In genomic region chr2:174428996-174429591, GRCm38 (mm10) we compare ENCODE assay signal across 17 mouse cellular contexts. TPM values are rescaled to one million over a fixed set of nuclear protein-coding genes. Genes with fewer than 3 reads are reported as not detected.
A peak's percentile ranks its signal among the peaks of the same experiment; 100 is the strongest.
DNase-seq lines count a peak whose midpoint lies in the region; ATAC-seq lines count a peak whose summit lies in the region.
"Had no signal": no experiment of that assay in that cellular context is flagged by ENCODE, and none has a peak within 500 bp of the region (broad histone marks: within the 10 kb centered on the region; RNA-seq: fewer than 3 reads in every experiment).

No protein-coding gene starts in this region.

- no peaks in the 10 kb centered on the region for H3K9me3 ChIP-seq in neural tube, embryonic 13.5 days
- H3K9me3 ChIP-seq in forebrain, embryonic 12.5 days = no peaks in the 10 kb centered on the region
- no peaks in the 10 kb centered on the region for H3K9me3 ChIP-seq in hindbrain, embryonic 13.5 days
- H3K9me3 ChIP-seq in neural tube, embryonic 14.5 days (ENCODE audit: control insufficient read depth, low read length) = no peaks in the 10 kb centered on the region
- H3K9me3 ChIP-seq: heart, embryonic 15.5 days; limb, embryonic 13.5 days had no signal

- 0 out of 2 replicates have a peak, but pooled peaks cover 10% of the 10 kb centered on the region for H3K4me1 ChIP-seq in neural tube, embryonic 13.5 days (replicated peaks)
- H3K4me1 ChIP-seq in forebrain, embryonic 12.5 days = peaks cover 7% of the 10 kb centered on the region; the same call in 1 of the 2 replicates
- peaks cover 8% of the 10 kb centered on the region; the same call in 1 of the 2 replicates for H3K4me1 ChIP-seq in hindbrain, embryonic 13.5 days (replicated peaks)
- no peaks in the 10 kb centered on the region for H3K4me1 ChIP-seq in neural tube, embryonic 14.5 days (ENCODE audit: control insufficient read depth, insufficient read depth, low read length)
- H3K4me1 ChIP-seq: heart, embryonic 15.5 days had no signal

- H3K4me2 ChIP-seq in neural tube, embryonic 13.5 days = no peak overlapping the region
- no peak overlapping the region for H3K4me2 ChIP-seq in forebrain, embryonic 12.5 days
- no peak overlapping the region for H3K4me2 ChIP-seq in hindbrain, embryonic 13.5 days
- no peak overlapping the region for H3K4me2 ChIP-seq in neural tube, embryonic 14.5 days (ENCODE audit: low read depth, low read length)
- H3K4me2 ChIP-seq: heart, embryonic 15.5 days; limb, embryonic 13.5 days had no signal

- peak; percentile 62 for ATAC-seq in neural tube, embryonic 13.5 days (ENCODE audit: low read depth)
- ATAC-seq in forebrain, embryonic 12.5 days (ENCODE audit: low FRiP score) = peak; percentile 73
- peak; percentile 63 for ATAC-seq in hindbrain, embryonic 13.5 days (ENCODE audit: low FRiP score)
- ATAC-seq in neural tube, embryonic 14.5 days (ENCODE audit: low read depth) = peak; percentile 63
- no peak for ATAC-seq in megakaryocyte-erythroid progenitor cell, adult 5-6 weeks (replicated peaks; ENCODE audit: low FRiP score, low TSS enrichment, poor library complexity, severe bottlenecking)

- peaks cover 55% of the 10 kb centered on the region for H3K36me3 ChIP-seq in neural tube, embryonic 13.5 days
- peaks cover 52% of the 10 kb centered on the region for H3K36me3 ChIP-seq in forebrain, embryonic 12.5 days (replicated peaks)
- H3K36me3 ChIP-seq in hindbrain, embryonic 13.5 days = peaks cover 69% of the 10 kb centered on the region
- peaks cover 30% of the 10 kb centered on the region for H3K36me3 ChIP-seq in neural tube, embryonic 14.5 days (ENCODE audit: control insufficient read depth, insufficient read depth, low read length)

- peak overlapping the region; percentile 49; the same call in 1 of the 2 replicates for H3K27ac ChIP-seq in neural tube, embryonic 13.5 days (replicated peaks)
- peak overlapping the region; percentile 54; the same call in 1 of the 2 replicates for H3K27ac ChIP-seq in forebrain, embryonic 12.5 days
- peak overlapping the region; percentile 56; the same call in 1 of the 2 replicates for H3K27ac ChIP-seq in hindbrain, embryonic 13.5 days
- H3K27ac ChIP-seq in neural tube, embryonic 14.5 days (ENCODE audit: low read depth, low read length) = 0 out of 2 replicates have a peak overlapping the region, but pooled peaks have one; percentile 12
- H3K27ac ChIP-seq: heart, embryonic 15.5 days; left cerebral cortex, adult 2 months; limb, embryonic 13.5 days had no signal

- H3K9ac ChIP-seq in neural tube, embryonic 13.5 days = no peak overlapping the region
- H3K9ac ChIP-seq in forebrain, embryonic 12.5 days = no peak overlapping the region
- H3K9ac ChIP-seq in hindbrain, embryonic 13.5 days = no peak overlapping the region
- H3K9ac ChIP-seq in neural tube, embryonic 14.5 days (replicated peaks; ENCODE audit: low read depth, low read length) = no peak overlapping the region
- H3K9ac ChIP-seq: heart, embryonic 15.5 days; limb, embryonic 13.5 days had no signal

- 66% methylated on average over 10 of the region's 10 CpGs for WGBS in neural tube, embryonic 13.5 days
- WGBS in forebrain, embryonic 12.5 days = 48% methylated on average over 10 of the region's 10 CpGs
- WGBS in hindbrain, embryonic 13.5 days = 60% methylated on average over 10 of the region's 10 CpGs
- WGBS in neural tube, embryonic 14.5 days = 65% methylated on average over 10 of the region's 10 CpGs

- no peak overlapping the region for H3K4me3 ChIP-seq in neural tube, embryonic 13.5 days
- H3K4me3 ChIP-seq in forebrain, embryonic 12.5 days (replicated peaks) = no peak overlapping the region
- H3K4me3 ChIP-seq in hindbrain, embryonic 13.5 days = no peak overlapping the region
- no peak overlapping the region for H3K4me3 ChIP-seq in neural tube, embryonic 14.5 days (ENCODE audit: low read depth, low read length)
- H3K4me3 ChIP-seq: erythroblast, embryonic 14.5 days; heart, embryonic 15.5 days; left cerebral cortex, adult 2 months; limb, embryonic 13.5 days had no signal

- DNase-seq in neural tube, embryonic 10.5 days (ENCODE audit: extremely low spot score, low spot score) = no peak
- DNase-seq in urinary bladder, adult 2 months (ENCODE audit: low spot score) = no peak
- DNase-seq: adrenal gland, adult 2 months; cerebellum, adult 9-11 months; embryo, embryonic 11 days; kidney, adult 9 months; lung, postnatal 14 days had no signal

- H3K27me3 ChIP-seq in neural tube, embryonic 13.5 days = no peaks in the 10 kb centered on the region
- H3K27me3 ChIP-seq in forebrain, embryonic 12.5 days = no peaks in the 10 kb centered on the region
- H3K27me3 ChIP-seq in hindbrain, embryonic 13.5 days = no peaks in the 10 kb centered on the region
- no peaks in the 10 kb centered on the region for H3K27me3 ChIP-seq in neural tube, embryonic 14.5 days (ENCODE audit: control insufficient read depth, insufficient read depth, low read length)
- H3K27me3 ChIP-seq: heart, embryonic 15.5 days; limb, embryonic 13.5 days had no signal

RNA-seq across cellular contexts. Expression of gene Ctsz, which starts 9.7 kb away (rescaled TPM):
- polyA plus RNA-seq in neural tube, embryonic 13.5 days (2015; fragmentation: Nextera tagmentation; extraction: Ambion mirVana) = 89.8 and 93.7 TPM in 2 replicates
- polyA plus RNA-seq in forebrain, embryonic 12.5 days (2016; fragmentation: Nextera tagmentation; extraction: Ambion mirVana) = 63.5 and 66.0 TPM in 2 replicates
- 80.8 and 81.5 TPM in 2 replicates for polyA plus RNA-seq in hindbrain, embryonic 13.5 days (2015; fragmentation: Nextera tagmentation; extraction: Ambion mirVana)
- polyA plus RNA-seq in neural tube, embryonic 14.5 days (2014; fragmentation: Nextera tagmentation; extraction: Ambion mirVana) = 58.2 and 79.7 TPM in 2 replicates
- 44.2 and 46.0 TPM in 2 replicates for total RNA-seq in megakaryocyte-erythroid progenitor cell, adult 5-6 weeks (2014; fragmentation: Nextera tagmentation)
- 67.3 and 69.2 TPM in 2 replicates for total RNA-seq in megakaryocyte-erythroid progenitor cell, adult 5-6 weeks (2017)
- polyA plus RNA-seq in urinary bladder, adult 2 months (2012; rRNA removed) = 128 and 151 TPM in 2 replicates

RNA-seq across cellular contexts. Expression of gene Nelfcd, which starts 13.5 kb away (rescaled TPM):
- polyA plus RNA-seq in neural tube, embryonic 13.5 days (2015; fragmentation: Nextera tagmentation; extraction: Ambion mirVana) = 97.4 and 100 TPM in 2 replicates
- 153 and 167 TPM in 2 replicates for polyA plus RNA-seq in forebrain, embryonic 12.5 days (2016; fragmentation: Nextera tagmentation; extraction: Ambion mirVana)
- polyA plus RNA-seq in hindbrain, embryonic 13.5 days (2015; fragmentation: Nextera tagmentation; extraction: Ambion mirVana) = 115 and 118 TPM in 2 replicates
- polyA plus RNA-seq in neural tube, embryonic 14.5 days (2014; fragmentation: Nextera tagmentation; extraction: Ambion mirVana) = 105 and 116 TPM in 2 replicates
- total RNA-seq in megakaryocyte-erythroid progenitor cell, adult 5-6 weeks (2014; fragmentation: Nextera tagmentation) = 73.4 and 90.4 TPM in 2 replicates
- total RNA-seq in megakaryocyte-erythroid progenitor cell, adult 5-6 weeks (2017) = 49.0 and 50.4 TPM in 2 replicates
- 39.8 and 48.3 TPM in 2 replicates for polyA plus RNA-seq in urinary bladder, adult 2 months (2012; rRNA removed)

RNA-seq across cellular contexts. Expression of gene Tubb1, which starts 21.4 kb away (rescaled TPM):
- 1.3 and 2.2 TPM in 2 replicates for polyA plus RNA-seq in neural tube, embryonic 13.5 days (2015; fragmentation: Nextera tagmentation; extraction: Ambion mirVana)
- polyA plus RNA-seq in forebrain, embryonic 12.5 days (2016; fragmentation: Nextera tagmentation; extraction: Ambion mirVana) = 2.2 and 3.0 TPM in 2 replicates
- polyA plus RNA-seq in hindbrain, embryonic 13.5 days (2015; fragmentation: Nextera tagmentation; extraction: Ambion mirVana) = 1.0 and 1.9 TPM in 2 replicates
- 0.19 and 0.68 TPM in 2 replicates for polyA plus RNA-seq in neural tube, embryonic 14.5 days (2014; fragmentation: Nextera tagmentation; extraction: Ambion mirVana)
- not detected in 2 replicates for total RNA-seq in megakaryocyte-erythroid progenitor cell, adult 5-6 weeks (2014; fragmentation: Nextera tagmentation)
- total RNA-seq in megakaryocyte-erythroid progenitor cell, adult 5-6 weeks (2017) = 1.5 and 3.5 TPM in 2 replicates
- polyA plus RNA-seq in urinary bladder, adult 2 months (2012; rRNA removed) = 0.04 and 0.19 TPM in 2 replicates
- total RNA-seq: layer of hippocampus, adult 18-20 months; left cerebral cortex, adult 2 months had no signal

RNA-seq across cellular contexts. Expression of gene Atp5e, which starts 34.8 kb away (rescaled TPM):
- polyA plus RNA-seq in neural tube, embryonic 13.5 days (2015; fragmentation: Nextera tagmentation; extraction: Ambion mirVana) = 736 and 807 TPM in 2 replicates
- polyA plus RNA-seq in forebrain, embryonic 12.5 days (2016; fragmentation: Nextera tagmentation; extraction: Ambion mirVana) = 735 and 766 TPM in 2 replicates
- 832 and 843 TPM in 2 replicates for polyA plus RNA-seq in hindbrain, embryonic 13.5 days (2015; fragmentation: Nextera tagmentation; extraction: Ambion mirVana)
- 794 and 891 TPM in 2 replicates for polyA plus RNA-seq in neural tube, embryonic 14.5 days (2014; fragmentation: Nextera tagmentation; extraction: Ambion mirVana)
- total RNA-seq in megakaryocyte-erythroid progenitor cell, adult 5-6 weeks (2014; fragmentation: Nextera tagmentation) = 794 and 967 TPM in 2 replicates
- total RNA-seq in megakaryocyte-erythroid progenitor cell, adult 5-6 weeks (2017) = 188 and 249 TPM in 2 replicates
- polyA plus RNA-seq in urinary bladder, adult 2 months (2012; rRNA removed) = 620 and 635 TPM in 2 replicates

RNA-seq across cellular contexts. Expression of gene Prelid3b, which starts 43.8 kb away (rescaled TPM):
- 103 and 107 TPM in 2 replicates for polyA plus RNA-seq in neural tube, embryonic 13.5 days (2015; fragmentation: Nextera tagmentation; extraction: Ambion mirVana)
- polyA plus RNA-seq in forebrain, embryonic 12.5 days (2016; fragmentation: Nextera tagmentation; extraction: Ambion mirVana) = 114 TPM in 2 replicates
- 111 and 114 TPM in 2 replicates for polyA plus RNA-seq in hindbrain, embryonic 13.5 days (2015; fragmentation: Nextera tagmentation; extraction: Ambion mirVana)
- polyA plus RNA-seq in neural tube, embryonic 14.5 days (2014; fragmentation: Nextera tagmentation; extraction: Ambion mirVana) = 111 and 112 TPM in 2 replicates
- total RNA-seq in megakaryocyte-erythroid progenitor cell, adult 5-6 weeks (2014; fragmentation: Nextera tagmentation) = 75.0 and 119 TPM in 2 replicates
- total RNA-seq in megakaryocyte-erythroid progenitor cell, adult 5-6 weeks (2017) = 168 and 233 TPM in 2 replicates
- polyA plus RNA-seq in urinary bladder, adult 2 months (2012; rRNA removed) = 48.8 and 61.4 TPM in 2 replicates
